In genomic region chr7:79578851-79579241, GRCm38 (mm10) we compare ENCODE assay signal across 8 mouse cellular contexts. TPM values are rescaled to one million over a fixed set of nuclear protein-coding genes. Genes with fewer than 3 reads are reported as not detected.
DNase-seq lines count a peak whose midpoint lies in the region; ATAC-seq and TF ChIP-seq lines count a peak whose summit lies in the region.

No protein-coding gene starts in this region.

- peak overlapping the region; percentile 87 for H3K27ac ChIP-seq in hindbrain, embryonic 10.5 days
- no peak overlapping the region for H3K27ac ChIP-seq in liver, embryonic 16.5 days (ENCODE audit: low read length)
- H3K27ac ChIP-seq in stomach, postnatal 0 days (replicated peaks), result no peak overlapping the region

- peak overlapping the region; percentile 46 for H3K4me3 ChIP-seq in hindbrain, embryonic 10.5 days
- H3K4me3 ChIP-seq in liver, embryonic 16.5 days (ENCODE audit: low read depth, low read length), result peak overlapping the region; percentile 29; the same call in 1 of the 2 replicates
- H3K4me3 ChIP-seq in stomach, postnatal 0 days (ENCODE audit: low read depth, low read length), result peak overlapping the region; percentile 25; the same call in 1 of the 2 replicates

- WGBS in hindbrain, embryonic 10.5 days, result under 1% methylated on average over 20 of the region's 20 CpGs
- WGBS in liver, embryonic 16.5 days (ENCODE audit: insufficient replicate concordance), result under 1% methylated on average over 20 of the region's 20 CpGs
- 2% methylated on average over 20 of the region's 20 CpGs for WGBS in stomach, postnatal 0 days

- intact Hi-C loops in left cerebral cortex, postnatal 4 days (cut with DNase I), result no loop called here
- intact Hi-C loops in left cerebral cortex, postnatal 14 days (cut with DNase I), result no loop called here

- ATAC-seq in liver, embryonic 16.5 days (ENCODE audit: low read depth), result peak; percentile 24; the same call in 1 of the 2 replicates
- no peak for ATAC-seq in stomach, postnatal 0 days (ENCODE audit: low FRiP score, low TSS enrichment)
- ATAC-seq in erythroblast, adult 5-6 weeks (replicated peaks; ENCODE audit: low FRiP score, poor library complexity, severe bottlenecking), result no peak
- ATAC-seq in frontal cortex, adult (ENCODE audit: low TSS enrichment), result no peak

- peak; percentile 72 for DNase-seq in left cerebral cortex, postnatal 4 days
- no peak for DNase-seq in left cerebral cortex, postnatal 14 days (ENCODE audit: low spot score in 2 of 2)
- peak; percentile 73 for DNase-seq in embryo, embryonic 10.5 days (ENCODE audit: low spot score)
- DNase-seq in hindbrain, embryonic 10.5 days (ENCODE audit: low spot score), result peak; percentile 76
- no peak for DNase-seq in stomach, postnatal 0 days (ENCODE audit: low spot score)

- TF ChIP-seq CTCF in stomach, postnatal 0 days (IDR thresholded peaks at IDR 0.05; ENCODE audit: low read depth), result 0 out of 2 replicates have a peak, but pooled peaks have one; percentile 11

- H3K9ac ChIP-seq in liver, embryonic 16.5 days (ENCODE audit: low read depth, low read length), result no peak overlapping the region
- peak overlapping the region; percentile 23; the same call in 1 of the 2 replicates for H3K9ac ChIP-seq in stomach, postnatal 0 days (ENCODE audit: low read length)

- peaks cover 100% of the 10 kb centered on the region for H3K27me3 ChIP-seq in hindbrain, embryonic 10.5 days (ENCODE audit: insufficient read depth, poor library complexity, severe bottlenecking)
- peaks cover 39% of the 10 kb centered on the region for H3K27me3 ChIP-seq in liver, embryonic 16.5 days (ENCODE audit: control insufficient read depth, insufficient read depth, low read depth, low read length)
- no peaks in the 10 kb centered on the region for H3K27me3 ChIP-seq in stomach, postnatal 0 days (ENCODE audit: control insufficient read depth, insufficient read depth, low read length)

- H3K9me3 ChIP-seq in hindbrain, embryonic 10.5 days, result no peaks in the 10 kb centered on the region
- H3K9me3 ChIP-seq in liver, embryonic 16.5 days (replicated peaks; ENCODE audit: control insufficient read depth, low read length), result no peaks in the 10 kb centered on the region
- H3K9me3 ChIP-seq in stomach, postnatal 0 days (ENCODE audit: control insufficient read depth, low read length), result no peaks in the 10 kb centered on the region

- no peaks in the 10 kb centered on the region for H3K36me3 ChIP-seq in hindbrain, embryonic 10.5 days
- no peaks in the 10 kb centered on the region for H3K36me3 ChIP-seq in liver, embryonic 16.5 days (ENCODE audit: control insufficient read depth, insufficient read depth)
- H3K36me3 ChIP-seq in stomach, postnatal 0 days (ENCODE audit: control insufficient read depth, insufficient read depth, low read length), result no peaks in the 10 kb centered on the region

- H3K4me2 ChIP-seq in liver, embryonic 16.5 days (ENCODE audit: low read depth, low read length), result 0 out of 2 replicates have a peak overlapping the region, but pooled peaks have one; percentile 11
- H3K4me2 ChIP-seq in stomach, postnatal 0 days (replicated peaks; ENCODE audit: low read depth), result peak overlapping the region; percentile 48

- H3K4me1 ChIP-seq in hindbrain, embryonic 10.5 days (replicated peaks), result peaks cover 52% of the 10 kb centered on the region
- H3K4me1 ChIP-seq in liver, embryonic 16.5 days (ENCODE audit: control insufficient read depth, low read depth, low read length), result no peaks in the 10 kb centered on the region; the same call in 1 of the 2 replicates
- H3K4me1 ChIP-seq in stomach, postnatal 0 days (replicated peaks; ENCODE audit: control insufficient read depth, insufficient read depth), result peaks cover 4% of the 10 kb centered on the region; the same call in 1 of the 2 replicates

- no peak for TF ChIP-seq EP300 in stomach, postnatal 0 days (optimal IDR thresholded peaks at IDR 0.05)

RNA-seq across cellular contexts. Expression of gene Rhcg, which starts 38.6 kb away (rescaled TPM):
- total RNA-seq in left cerebral cortex, postnatal 4 days (2021), result 1 to 10 TPM; 2.4 to 3.7 TPM
- 1 to 10 TPM; 1.7 to 3.0 TPM for total RNA-seq in left cerebral cortex, postnatal 14 days (2021)
- 0.12 and 0.67 TPM in 2 replicates for polyA plus RNA-seq in hindbrain, embryonic 10.5 days (2016; fragmentation: Nextera tagmentation; extraction: Ambion mirVana)
- 0.15 and 0.18 TPM in 2 replicates for polyA plus RNA-seq in liver, embryonic 16.5 days (2015; fragmentation: Nextera tagmentation; extraction: Ambion mirVana)
- 0.08 TPM in 1 of 2 replicates, not detected in the other for polyA plus RNA-seq in stomach, postnatal 0 days (2015; fragmentation: Nextera tagmentation; extraction: Ambion mirVana)
- 0.42 TPM in 1 of 2 replicates, not detected in the other for total RNA-seq in erythroblast, adult 5-6 weeks (2015; ENCODE audit: low replicate concordance)
- 0.26 TPM in 1 of 2 replicates, not detected in the other for total RNA-seq in erythroblast, adult 5-6 weeks (2017; ENCODE audit: low replicate concordance)

Comparison
In these comparisons a context has a peak if more than half of its experiments do, and no peak if none do; other contexts are left out.
1. DNase-seq: peak in left cerebral cortex, postnatal 4 days (single experiment), embryo, embryonic 10.5 days (single experiment) and hindbrain, embryonic 10.5 days (single experiment); none in left cerebral cortex, postnatal 14 days (0 of 2) and stomach, postnatal 0 days (single experiment).
2. Peak in every context shown above with its lines, with median percentiles within 50 percentile points of each other: H3K4me3 ChIP-seq.